Mouse (Mus musculus) stomach, embryonic 14.5 days (tissue): ENCODE data around the gene Mta2. TPM values are rescaled to one million over a fixed set of nuclear protein-coding genes. Genes with fewer than 3 reads are reported as not detected.

Experiments
- ATAC-seq: fragments of 200-750 bp; cut with Nextera tagmentation; 2 replicates; pipeline ENCODE4 v1.8.0; 2017; ENCODE audit warnings: low read depth, moderate TSS enrichment; ENCODE audit not compliant: insufficient number of reproducible peaks, insufficient read depth, low FRiP score
- H3K27ac ChIP-seq: fragments of 300-500 bp; sonication (generic); 2 replicates; pipeline ENCODE4 v1.5.1; 2014; ENCODE audit warnings: mild to moderate bottlenecking, low read length, moderate library complexity, mixed read lengths
- H3K27me3 ChIP-seq: fragments of 300-500 bp; sonication (generic); 2 replicates; pipeline ENCODE4 v1.6.1; 2014; ENCODE audit warnings: low read length, control low read depth, mixed read lengths; ENCODE audit not compliant: control insufficient read depth, insufficient read depth
- H3K36me3 ChIP-seq: fragments of 300-500 bp; sonication (generic); 2 replicates; pipeline ENCODE4 v1.6.1; 2014; ENCODE audit warnings: mild to moderate bottlenecking, control low read depth, low read length, moderate library complexity, mixed read lengths; ENCODE audit not compliant: control insufficient read depth, insufficient read depth
- H3K4me1 ChIP-seq: fragments of 300-500 bp; sonication (generic); 2 replicates; pipeline ENCODE4 v1.6.1; 2014; ENCODE audit warnings: low read length, control low read depth, mixed read lengths; ENCODE audit not compliant: control insufficient read depth, insufficient read depth
- H3K4me2 ChIP-seq: fragments of 300-500 bp; sonication (generic); replicated peaks from 2 replicates; pipeline ENCODE4 v1.6.1; 2014; ENCODE audit warnings: low read depth, low read length, control low read depth
- H3K4me3 ChIP-seq: fragments of 300-500 bp; sonication (generic); 2 replicates; pipeline ENCODE4 v1.5.1; 2014; ENCODE audit warnings: low read depth, low read length, control low read depth
- H3K9ac ChIP-seq: fragments of 300-500 bp; sonication (generic); replicated peaks from 2 replicates; pipeline ENCODE4 v1.6.1; 2014; ENCODE audit warnings: low read depth, mild to moderate bottlenecking, control low read depth, low read length, moderate library complexity, mixed read lengths
- H3K9me3 ChIP-seq: fragments of 300-500 bp; sonication (generic); 2 replicates; pipeline ENCODE4 v1.6.1; 2016; ENCODE audit warnings: low read depth, low read length, control low read depth; ENCODE audit not compliant: control insufficient read depth
- WGBS: fragments of 180-500 bp; shearing (Covaris S2); extraction: QIAGEN DNeasy Blood & Tissue Kit; methylation state at CpG from one replicate; pipeline ENCODE4 v1.1.7; 2014; 5-methylcytosine and 5-hydroxymethylcytosine counted together
- polyA plus RNA-seq: library from polyadenylated mRNA; unstranded; fragments of >200 nt; fragmentation: Nextera tagmentation; extraction: Ambion mirVana; gene quantifications from 2 replicates; pipeline ENCODE4 v1.2.1, GENCODE M21; 2014

Mta2 gene
- polyA plus RNA-seq, 1 experiment from 2014 or later, result 41.5 TPM

- Histone ChIP-seq H3K27ac (peak overlapping the region; percentile 45; the same call in 1 of the 2 replicates), H3K4me2 (no peak overlapping the region), H3K36me3 (peaks cover 40% of the 10 kb centered on the region), H3K9me3 (no peaks in the 10 kb centered on the region), H3K9ac (no peak overlapping the region), H3K4me1 (peaks cover 32% of the 10 kb centered on the region), H3K27me3 (no peaks in the 10 kb centered on the region), H3K4me3 (no peak overlapping the region)
- ATAC-seq, result no peak
- WGBS, result 46% methylated on average over 5 of the region's 5 CpGs
Observed at GRCm38 (mm10) chr19:8980771-8981170, 39.1 kb downstream of the Mta2 start.

- peaks cover 32% of the 10 kb centered on the region for H3K36me3 ChIP-seq
- 75% methylated on average over 2 of the region's 2 CpGs for WGBS
- ATAC-seq, result no peak
- no peaks in the 10 kb centered on the region for H3K9me3 ChIP-seq
- no peak overlapping the region for H3K4me2 ChIP-seq
- H3K9ac ChIP-seq, result no peak overlapping the region
- peaks cover 34% of the 10 kb centered on the region for H3K4me1 ChIP-seq
- H3K27ac ChIP-seq, result no peak overlapping the region
- no peak overlapping the region for H3K4me3 ChIP-seq
- no peaks in the 10 kb centered on the region for H3K27me3 ChIP-seq
Observed at GRCm38 (mm10) chr19:8981450-8982168, 39.9 kb downstream of the Mta2 start.

- WGBS, result 52% methylated on average over 5 of the region's 5 CpGs
Observed at GRCm38 (mm10) chr19:8982303-8983149, 40.9 kb downstream of the Mta2 start.

GRCm38 (mm10) chr19:8983150-8983650 is 41.5 kb downstream of the Mta2 start:
- H3K4me2 ChIP-seq, result no peak overlapping the region
- H3K4me1 ChIP-seq, result peaks cover 40% of the 10 kb centered on the region
- peak; percentile 76 for ATAC-seq
- H3K27me3 ChIP-seq, result no peaks in the 10 kb centered on the region
- H3K9me3 ChIP-seq, result no peaks in the 10 kb centered on the region
- peak overlapping the region; percentile 68; the same call in 1 of the 2 replicates for H3K27ac ChIP-seq
- H3K4me3 ChIP-seq, result no peak overlapping the region
- no peak overlapping the region for H3K9ac ChIP-seq
- peaks cover 18% of the 10 kb centered on the region for H3K36me3 ChIP-seq
- 30% methylated on average over 4 of the region's 4 CpGs for WGBS

More at GRCm38 (mm10) chr19:8982303-8983149, 40.9 kb downstream of the Mta2 start:
- no peaks in the 10 kb centered on the region for H3K9me3 ChIP-seq
- H3K27me3 ChIP-seq, result no peaks in the 10 kb centered on the region
- peaks cover 25% of the 10 kb centered on the region for H3K36me3 ChIP-seq
- H3K9ac ChIP-seq, result no peak overlapping the region
- H3K4me3 ChIP-seq, result no peak overlapping the region
- H3K4me1 ChIP-seq, result peaks cover 34% of the 10 kb centered on the region
- ATAC-seq, result peak; percentile 42
- H3K4me2 ChIP-seq, result no peak overlapping the region
- peak overlapping the region; percentile 68 for H3K27ac ChIP-seq

- no peak for ATAC-seq
Observed at GRCm38 (mm10) chr19:8984255-8984868, 42.7 kb downstream of the Mta2 start.

GRCm38 (mm10) chr19:8985891-8986290 is 44.2 kb downstream of the Mta2 start:
- Histone ChIP-seq H3K36me3 (no peaks in the 10 kb centered on the region; the same call in 1 of the 2 replicates), H3K27ac (no peak overlapping the region), H3K4me2 (no peak overlapping the region), H3K27me3 (no peaks in the 10 kb centered on the region), H3K4me1 (peaks cover 51% of the 10 kb centered on the region), H3K9ac (no peak overlapping the region), H3K9me3 (no peaks in the 10 kb centered on the region), H3K4me3 (no peak overlapping the region)
- WGBS, result 67% methylated on average over 5 of the region's 5 CpGs
- ATAC-seq, result no peak

More at GRCm38 (mm10) chr19:8984255-8984868, 42.7 kb downstream of the Mta2 start:
- WGBS, result 14% methylated on average over 7 of the region's 7 CpGs
- Histone ChIP-seq H3K27me3 (no peaks in the 10 kb centered on the region), H3K36me3 (peaks cover 7% of the 10 kb centered on the region), H3K9ac (no peak overlapping the region), H3K4me2 (0 out of 2 replicates have a peak overlapping the region, but pooled peaks have one; percentile 5), H3K4me1 (peaks cover 48% of the 10 kb centered on the region), H3K4me3 (no peak overlapping the region), H3K27ac (peak overlapping the region; percentile 68; the same call in 1 of the 2 replicates), H3K9me3 (no peaks in the 10 kb centered on the region)

- Histone ChIP-seq H3K4me1 (peaks cover 63% of the 10 kb centered on the region), H3K9me3 (no peaks in the 10 kb centered on the region), H3K36me3 (no peaks in the 10 kb centered on the region), H3K4me3 (no peak overlapping the region), H3K4me2 (no peak overlapping the region), H3K27ac (no peak overlapping the region), H3K27me3 (no peaks in the 10 kb centered on the region), H3K9ac (no peak overlapping the region)
- 57% methylated on average over 2 of the region's 2 CpGs for WGBS
- no peak for ATAC-seq
Observed at GRCm38 (mm10) chr19:8987816-8988215, 46.1 kb downstream of the Mta2 start.
